Mouse (Mus musculus) gastrocnemius, postnatal 14 days (tissue): ENCODE measurements around the gene Nek6. TPM values are rescaled to one million over a fixed set of nuclear protein-coding genes. Genes with fewer than 3 reads are reported as not detected.

Experiments used
- DNase-seq: peaks from one replicate; pipeline ENCODE4 v3.0.0; 2021; ENCODE audit warnings: mixed read lengths
- intact Hi-C: fragments of 180-260 bp; cut with DNase I; formaldehyde crosslinking; loops from one replicate; pipeline ENCODE4 v1.15.1; 2025; ENCODE audit warnings: low total_unique reads
- total RNA-seq, 2 experiments: library from RNA; stranded (reverse); gene quantifications; 2 replicates each; pipeline ENCODE4 v1.2.3; 2021

Gene Nek6
- total RNA-seq, 2 experiments from 2014 or later: 15.4 to 16.6 TPM

DNA sequence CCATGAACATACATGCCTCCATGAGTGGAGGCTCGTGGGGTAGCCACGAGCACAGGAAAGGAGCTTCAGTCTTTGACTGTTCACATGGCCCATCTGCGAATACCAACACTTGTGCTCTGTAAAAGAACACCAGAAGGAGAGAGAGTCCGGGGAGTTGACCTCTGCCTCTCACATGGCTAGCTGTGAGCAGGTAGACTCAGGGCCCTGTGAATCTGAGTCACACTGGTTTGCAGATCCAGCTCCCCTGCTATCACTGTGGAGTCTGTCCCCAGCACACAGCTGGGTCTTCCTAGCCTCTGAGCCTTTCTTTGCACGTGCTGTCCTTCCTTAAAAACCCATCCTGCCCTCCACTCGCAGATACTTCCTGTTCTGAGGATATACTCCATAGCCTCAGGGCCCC, 22.3 kb downstream of the Nek6 start:
- no peak for DNase-seq
- intact Hi-C loops: no loop called here

DNA sequence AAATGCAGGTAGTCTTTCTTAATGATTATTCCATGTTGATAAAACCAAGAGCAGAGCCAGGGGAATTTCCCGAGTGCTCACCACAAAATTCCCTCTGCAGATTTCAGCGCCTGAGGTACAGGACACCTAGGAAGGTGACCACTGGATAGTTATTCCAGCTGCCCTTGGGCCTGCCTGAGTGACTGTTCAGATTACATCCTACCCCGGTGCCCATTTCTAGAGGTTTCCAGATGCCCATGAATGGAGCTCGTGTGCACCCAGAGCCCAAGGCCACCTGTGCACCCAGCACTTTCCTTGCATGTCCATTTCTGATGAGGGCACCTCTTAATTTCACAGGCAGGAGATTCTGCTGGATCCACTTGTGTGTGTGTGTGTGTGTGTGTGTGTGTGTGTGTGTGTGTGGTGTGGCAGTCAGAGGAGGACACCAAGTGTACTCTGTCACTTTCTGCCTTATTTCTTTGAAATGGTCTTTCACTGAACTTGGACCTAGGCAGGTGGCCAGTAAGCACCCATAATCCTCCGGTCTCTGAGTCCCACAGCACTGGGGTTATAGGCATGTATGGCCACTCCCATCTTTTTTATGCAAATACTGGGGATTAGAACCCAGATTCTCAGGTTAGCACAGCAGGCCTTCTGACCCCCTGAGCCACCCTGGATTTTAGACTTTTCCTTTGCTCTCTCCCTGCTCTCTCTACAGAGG, 22.9 kb downstream of the Nek6 start:
- no peak for DNase-seq
- intact Hi-C loops: no loop called here

DNA sequence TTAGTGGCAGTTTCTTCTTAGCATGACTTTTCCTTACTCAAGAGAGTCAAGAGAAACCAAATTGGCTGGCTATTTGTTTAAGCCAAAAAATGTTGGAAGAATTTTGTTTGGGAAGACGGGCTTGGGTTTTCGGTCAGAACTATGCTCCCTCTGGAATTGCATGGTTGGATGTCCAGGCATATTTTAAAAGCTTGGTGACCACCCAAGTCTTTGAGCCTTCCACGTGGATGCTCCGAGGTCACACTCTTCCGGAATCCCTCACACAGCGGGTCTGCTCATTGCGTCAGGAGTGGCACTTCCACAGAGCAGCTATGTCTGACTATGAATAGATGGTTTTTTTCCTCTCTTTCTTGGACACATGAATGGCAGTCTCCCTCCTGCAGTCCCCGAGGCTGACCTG, 23.6 kb downstream of the Nek6 start:
- intact Hi-C loops: no loop called here
- no peak for DNase-seq

DNA sequence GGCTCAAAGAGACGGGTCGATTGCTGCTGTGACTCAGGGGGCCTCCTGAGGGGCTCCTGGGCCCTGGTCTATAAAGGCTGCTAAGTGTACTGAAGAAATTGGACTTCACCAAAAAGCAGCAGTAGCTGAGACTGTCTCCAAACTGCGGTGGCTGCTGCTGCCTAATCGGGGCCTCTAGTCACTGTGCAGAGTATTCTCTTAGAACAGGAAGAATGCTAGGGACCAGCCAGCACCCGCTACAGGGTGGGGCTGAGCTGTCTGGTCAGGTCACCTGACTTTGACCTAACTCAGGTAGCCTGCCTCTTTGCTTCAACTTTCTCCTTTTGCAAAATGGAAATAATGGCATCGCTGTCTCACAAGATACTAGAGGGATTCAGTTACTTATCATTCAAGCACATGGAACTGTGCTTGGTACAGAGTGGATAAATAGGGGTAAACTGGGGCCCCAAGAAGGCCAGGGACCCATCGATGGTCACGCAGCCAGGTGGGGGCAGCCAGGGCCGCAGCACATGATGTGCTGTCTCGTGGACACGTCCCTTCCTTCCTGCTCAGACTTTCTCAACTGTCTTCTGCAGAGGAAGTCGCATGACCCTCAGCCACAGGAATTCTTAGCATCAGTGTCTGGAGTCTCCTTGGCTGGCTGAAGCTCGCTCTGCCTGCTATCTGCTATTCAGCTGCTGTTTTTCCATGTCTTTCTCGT, 24.2 kb downstream of the Nek6 start:
- no peak for DNase-seq
- intact Hi-C loops: no loop called here

DNA sequence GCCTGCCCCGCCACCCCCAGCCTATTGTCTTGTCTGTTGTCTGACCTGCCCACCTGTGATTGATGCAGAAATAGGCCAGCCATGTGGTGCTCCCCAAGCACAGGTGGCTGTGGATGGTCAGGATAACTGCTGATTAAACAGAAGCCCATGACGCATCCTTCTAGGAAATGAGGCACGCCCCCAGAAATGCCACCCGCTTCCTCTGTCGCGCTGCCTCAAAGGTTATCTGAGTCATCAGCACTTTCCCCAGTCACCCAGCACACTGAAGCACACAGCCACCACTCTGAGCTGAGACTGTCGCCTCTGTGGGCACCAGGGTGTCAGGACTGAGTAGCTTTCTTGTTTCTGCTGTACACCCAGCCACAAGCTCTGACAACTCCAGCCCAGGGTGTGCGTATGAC, 24.9 kb downstream of the Nek6 start:
- no peak for DNase-seq

DNA sequence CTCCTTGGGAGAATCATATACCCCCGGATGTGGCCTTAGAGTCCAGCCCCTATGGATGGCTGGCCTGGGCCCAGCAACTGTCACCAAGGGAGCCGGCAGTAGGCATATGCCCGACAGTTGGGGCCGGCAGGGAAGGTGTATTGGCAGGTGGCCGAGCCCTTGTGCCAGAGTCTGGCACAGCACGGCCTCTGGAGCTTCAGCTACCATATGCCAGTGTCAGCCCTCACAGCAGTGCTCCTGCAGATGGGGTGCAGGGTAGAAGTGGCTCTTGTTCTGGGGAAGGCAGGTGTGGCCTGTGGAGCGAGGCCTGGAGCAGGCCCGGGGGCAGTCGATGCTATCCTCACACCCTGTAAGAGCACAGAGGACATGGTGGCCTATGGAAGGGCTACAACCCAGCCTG, 28.2 kb downstream of the Nek6 start:
- DNase-seq: no peak
- intact Hi-C loops: no loop called here

More for the DNA sequence above, 24.9 kb downstream of the Nek6 start:
- intact Hi-C loops: no loop called here

DNA sequence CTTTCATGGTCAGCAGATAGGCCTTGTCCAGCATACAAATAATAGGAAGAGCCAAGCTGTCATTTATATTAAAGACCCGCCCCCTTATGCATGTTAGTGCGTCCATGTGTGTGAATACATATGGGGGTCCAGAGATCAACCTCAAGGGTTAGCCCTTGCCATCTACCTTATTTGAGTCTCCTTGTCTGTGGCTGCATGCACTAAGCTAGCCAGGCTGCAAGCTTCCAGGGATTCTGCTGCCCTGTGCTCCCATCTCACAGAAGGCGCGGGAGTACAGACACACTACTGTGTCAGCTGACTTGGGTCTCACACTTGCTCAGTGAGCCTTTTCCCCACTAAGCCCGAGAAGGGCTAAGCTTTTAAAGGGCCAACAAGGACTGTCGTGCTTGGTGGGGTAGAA, 29.2 kb downstream of the Nek6 start:
- DNase-seq: no peak
- intact Hi-C loops: no loop called here

DNA sequence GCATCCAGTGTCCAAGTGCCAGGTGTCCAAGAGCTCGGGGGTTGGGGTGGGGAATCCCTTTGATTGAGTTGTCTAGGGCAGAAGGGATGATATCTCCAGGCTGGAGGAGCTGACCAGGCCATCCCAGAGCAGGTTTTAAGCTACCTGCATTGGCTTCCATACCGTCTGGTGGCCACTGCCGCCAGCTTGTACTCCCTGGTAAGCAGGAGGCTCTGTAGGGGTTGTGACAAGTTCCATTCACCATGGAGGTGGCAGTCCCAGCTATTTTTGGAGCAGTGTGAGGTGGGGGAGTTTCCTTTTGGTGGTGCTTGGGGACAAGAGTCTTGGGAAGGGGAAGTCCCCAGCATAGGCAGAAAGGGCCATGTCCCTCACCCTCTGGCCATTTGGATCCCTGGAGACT, 29.7 kb downstream of the Nek6 start:
- no peak for DNase-seq
- intact Hi-C loops: no loop called here

DNA sequence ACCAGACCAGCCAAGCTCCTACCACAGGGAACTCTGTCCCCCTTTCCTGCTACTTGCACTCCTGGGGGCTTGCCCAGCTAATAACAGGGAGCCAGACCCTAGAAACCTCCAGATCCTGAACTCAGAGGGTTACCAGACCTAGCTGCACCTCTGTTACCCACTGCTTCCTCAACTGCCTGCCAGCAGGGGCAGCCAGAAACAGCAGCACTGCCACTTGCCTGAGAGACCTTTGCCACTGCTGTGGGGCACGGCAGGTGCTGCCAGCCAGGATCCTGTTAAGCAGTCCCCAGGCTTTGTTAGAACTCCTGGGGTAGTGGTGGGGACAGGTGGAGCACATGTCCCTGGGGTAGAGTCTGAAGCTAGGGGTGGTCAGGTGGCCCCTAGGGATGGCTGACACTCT, 30.1 kb downstream of the Nek6 start:
- intact Hi-C loops: no loop called here

DNA sequence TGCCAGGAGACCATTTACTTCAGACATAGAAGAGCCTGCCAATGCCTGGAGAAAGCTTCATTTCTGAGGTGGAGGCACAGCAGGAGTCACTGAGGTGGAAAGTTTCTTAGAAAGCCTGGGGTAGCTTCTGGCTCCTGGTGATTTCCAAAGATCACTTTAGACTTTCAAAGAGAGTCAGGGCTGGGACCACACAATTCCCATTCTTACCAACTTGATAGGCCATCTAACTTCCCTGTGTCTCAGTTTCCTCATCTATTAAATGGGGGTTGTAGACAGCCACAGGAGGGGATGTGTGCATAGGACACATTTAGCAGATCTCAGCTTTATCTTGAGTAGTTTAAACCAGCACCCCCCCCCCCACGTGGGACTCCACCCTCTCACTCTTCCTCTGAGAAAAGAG, 30.9 kb downstream of the Nek6 start:
- DNase-seq: no peak
- intact Hi-C loops: no loop called here

More for the DNA sequence above, 30.1 kb downstream of the Nek6 start:
- DNase-seq: no peak

DNA sequence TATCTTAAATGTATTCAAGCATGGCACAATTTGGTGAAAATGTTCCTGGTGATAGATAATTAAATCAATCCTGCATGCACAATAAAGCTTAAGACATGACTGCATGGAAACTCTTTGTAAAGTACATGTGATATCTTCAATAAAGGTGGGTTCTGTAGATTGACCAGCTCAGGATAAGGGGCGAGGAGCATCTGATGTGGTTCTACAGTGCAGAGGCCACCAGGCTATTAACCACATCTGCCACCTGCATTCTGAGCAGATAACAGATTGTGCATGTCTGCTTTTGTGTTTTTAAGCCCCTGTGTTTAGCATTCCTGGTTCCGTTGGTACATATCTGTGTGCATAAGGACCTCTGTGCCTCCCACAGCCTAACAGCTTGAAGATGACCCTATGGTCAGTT, 31.7 kb downstream of the Nek6 start:
- DNase-seq: no peak
- intact Hi-C loops: no loop called here

DNA sequence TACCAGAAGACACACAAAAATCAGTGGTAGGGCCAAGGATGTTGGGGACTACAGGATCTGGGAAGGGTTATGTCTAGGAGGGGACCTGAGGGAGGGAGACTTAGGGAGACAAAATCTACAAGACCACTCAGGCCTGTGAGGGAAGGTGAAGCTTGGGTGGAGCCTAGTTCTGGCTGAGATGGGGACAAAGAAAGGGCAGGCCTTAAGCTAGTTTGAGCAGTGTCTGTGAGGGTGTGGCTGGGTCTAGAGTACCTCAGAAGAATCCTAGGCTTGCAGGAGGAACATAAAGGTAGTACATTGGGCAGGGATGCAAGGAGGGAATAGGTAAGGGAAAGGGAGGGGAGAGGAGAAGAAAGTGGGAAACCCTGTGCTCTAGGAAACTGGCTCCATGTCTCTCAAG, 32.9 kb downstream of the Nek6 start:
- DNase-seq: no peak
- intact Hi-C loops: no loop called here

DNA sequence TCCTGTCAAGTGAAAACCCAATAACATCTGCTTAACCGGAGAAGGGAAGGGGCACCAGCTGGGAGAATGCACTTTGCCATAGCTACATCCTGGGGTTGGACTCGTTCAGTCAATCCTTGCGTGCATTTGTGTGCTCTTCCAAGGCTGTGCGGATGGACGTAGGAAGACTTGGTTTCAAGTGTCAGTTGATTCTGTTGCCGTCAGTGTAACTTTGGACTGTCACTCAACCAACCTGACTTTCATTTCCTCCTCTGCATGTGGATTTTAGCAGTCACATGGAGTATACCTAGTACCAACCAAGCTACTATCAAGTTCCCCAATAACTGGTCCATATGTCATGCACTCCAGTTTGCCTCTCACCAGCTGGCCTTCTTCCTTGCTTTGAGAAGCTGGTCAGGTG, 33.5 kb downstream of the Nek6 start:
- DNase-seq: no peak
- intact Hi-C loops: no loop called here

DNA sequence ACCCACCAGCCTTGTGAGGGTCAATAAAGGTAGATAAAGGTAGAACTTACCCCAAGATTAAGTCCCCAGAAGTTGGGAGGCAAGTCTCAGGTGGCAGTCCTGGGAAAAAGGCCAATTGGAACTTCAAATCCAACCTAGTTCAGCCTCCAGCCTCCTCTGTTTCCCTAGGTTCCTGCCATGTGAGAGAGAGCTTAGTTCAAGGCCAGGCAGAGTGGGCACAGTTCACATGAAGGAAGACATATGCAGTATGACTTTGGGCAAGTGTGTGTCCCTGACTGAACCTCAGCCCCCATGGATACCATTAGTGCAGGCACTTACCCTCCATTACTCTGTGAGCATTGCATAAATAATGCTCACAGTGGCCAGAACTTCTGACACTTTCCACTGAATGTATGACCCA, 34.3 kb downstream of the Nek6 start:
- no peak for DNase-seq
- intact Hi-C loops: no loop called here

DNA sequence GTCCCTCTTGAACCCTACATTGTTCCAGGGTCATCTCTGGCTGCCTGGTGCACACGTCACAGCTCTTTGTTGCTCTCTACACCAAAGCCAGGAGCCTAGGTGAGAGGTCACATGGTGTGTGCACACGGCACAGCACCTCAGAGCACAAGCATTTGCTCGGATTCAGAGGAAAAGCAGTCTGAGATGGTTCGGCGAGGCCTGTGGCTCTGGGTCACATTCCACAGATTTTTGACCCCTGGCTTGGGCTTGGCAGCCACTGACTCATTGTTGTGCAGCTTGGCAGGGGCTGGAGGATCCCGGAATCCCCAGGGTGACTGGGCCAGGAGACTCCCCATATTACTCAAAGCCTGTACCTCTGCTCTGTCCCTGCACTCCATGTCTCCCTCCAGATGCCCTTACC, 34.8 kb downstream of the Nek6 start:
- intact Hi-C loops: no loop called here
- DNase-seq: peak; percentile 67

DNA sequence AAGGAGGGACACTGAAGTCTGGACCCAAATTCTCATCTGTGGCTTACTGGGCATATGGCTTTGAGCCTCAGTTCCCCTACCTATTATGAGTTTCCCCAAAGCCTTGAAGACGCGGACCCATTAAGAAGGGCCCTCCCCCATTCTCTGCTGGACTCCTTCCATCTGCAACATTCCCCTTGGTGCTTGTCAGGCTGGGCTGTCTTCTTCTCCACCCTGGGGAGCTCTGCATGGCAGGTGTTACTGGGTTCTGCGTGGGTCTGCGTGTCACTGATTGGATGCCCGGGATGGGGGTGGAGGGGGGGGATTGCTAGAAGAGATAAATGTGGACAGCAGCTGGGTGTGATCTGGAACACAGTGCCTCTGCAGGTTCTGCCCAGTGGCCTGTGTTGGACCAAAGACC, 35.3 kb downstream of the Nek6 start:
- intact Hi-C loops: no loop called here
- no peak for DNase-seq

DNA sequence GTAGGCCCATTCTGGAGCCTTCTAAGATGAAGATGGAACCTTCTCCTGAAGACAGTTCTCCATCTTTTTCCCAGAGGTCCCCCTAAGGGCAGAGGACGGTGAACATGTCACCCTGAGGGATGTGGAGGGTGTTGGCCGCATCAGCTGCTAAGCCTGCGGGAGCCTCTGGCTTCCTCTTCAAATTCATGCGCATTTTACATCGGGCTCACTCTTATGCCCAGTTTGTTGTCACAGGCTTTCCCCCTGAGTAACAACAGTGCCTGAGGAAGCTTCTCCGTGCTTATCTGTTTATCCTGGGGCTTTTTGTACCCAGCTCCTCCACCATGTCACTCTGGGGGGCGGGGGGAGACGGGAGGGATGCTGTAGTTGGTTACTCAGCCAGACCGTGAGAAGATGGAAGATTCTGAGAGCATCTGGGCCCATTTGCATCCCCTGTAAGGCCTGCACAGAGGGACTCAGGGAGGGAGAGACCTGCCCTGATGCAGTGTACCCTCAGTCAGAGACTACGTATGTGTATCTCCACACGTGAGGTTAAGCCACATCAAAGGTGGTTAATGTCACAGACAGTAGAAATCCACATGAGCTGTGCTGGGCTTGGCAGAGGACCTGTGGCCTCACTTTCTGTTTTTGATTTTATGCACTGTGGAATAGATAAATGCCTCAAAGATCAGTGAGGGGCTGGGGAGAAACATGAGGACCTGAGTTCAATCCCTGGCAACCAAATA, 36.5 kb downstream of the Nek6 start:
- DNase-seq: no peak
- intact Hi-C loops: no loop called here

DNA sequence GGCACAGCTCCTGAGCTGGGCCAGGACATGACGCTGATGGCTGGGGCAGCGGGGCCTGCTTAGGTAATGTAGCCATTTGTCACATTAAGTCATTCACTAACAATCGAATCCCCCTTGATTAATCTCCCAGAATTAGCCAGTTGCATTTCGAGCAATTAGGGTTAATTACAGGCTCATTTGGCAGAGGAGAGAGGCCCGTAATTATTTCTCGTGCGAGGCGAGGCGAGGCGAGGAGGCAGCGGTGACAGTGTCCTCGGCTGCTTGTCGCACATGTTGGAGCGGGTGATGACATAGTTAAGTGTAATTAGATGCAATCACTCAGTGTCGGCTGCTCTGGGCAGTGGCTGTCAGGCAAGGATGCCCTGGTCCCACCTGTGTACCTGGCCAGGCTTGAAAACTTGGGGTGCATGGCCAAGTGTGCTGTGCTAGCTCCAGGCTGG, 40.6 kb downstream of the Nek6 start:
- no peak for DNase-seq
- intact Hi-C loops: no loop called here

DNA sequence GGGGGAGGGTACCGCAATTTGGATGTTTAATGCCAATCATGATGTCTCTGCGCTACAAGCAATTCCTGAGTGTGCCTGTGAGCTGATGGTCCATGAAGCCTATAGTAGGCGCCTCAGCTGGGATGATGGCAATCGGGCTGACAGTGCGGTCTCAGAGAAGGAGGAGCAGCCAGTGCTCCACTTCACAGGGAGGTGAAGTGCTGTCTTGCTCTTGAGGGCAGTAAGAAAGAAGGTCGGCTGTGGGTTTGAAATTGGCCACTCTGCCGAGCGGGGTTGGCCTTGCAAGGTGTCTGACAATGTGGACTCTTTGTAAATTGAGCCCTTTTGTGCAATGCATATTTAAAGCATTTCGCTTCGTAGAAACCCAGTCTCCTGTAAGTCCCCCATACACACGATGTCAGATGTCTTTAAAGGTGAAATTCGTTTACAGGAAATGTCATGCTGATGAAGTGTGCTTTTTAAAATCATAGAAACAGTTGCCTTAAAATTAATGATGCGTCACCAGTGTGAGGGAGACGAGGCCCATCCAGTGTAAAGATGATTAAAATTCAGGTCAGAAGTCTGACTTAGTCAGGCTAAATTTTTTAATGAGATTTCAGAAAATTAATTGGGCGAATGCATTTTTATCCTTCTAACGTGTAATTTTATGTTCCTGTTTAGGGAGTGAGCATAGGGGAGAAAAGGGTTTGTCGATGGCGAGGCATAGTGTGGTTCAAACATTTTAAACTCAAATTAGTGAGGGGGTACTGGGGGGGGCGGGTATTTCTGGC, 43.0 kb downstream of the Nek6 start:
- intact Hi-C loops: no loop called here
- DNase-seq: no peak

DNA sequence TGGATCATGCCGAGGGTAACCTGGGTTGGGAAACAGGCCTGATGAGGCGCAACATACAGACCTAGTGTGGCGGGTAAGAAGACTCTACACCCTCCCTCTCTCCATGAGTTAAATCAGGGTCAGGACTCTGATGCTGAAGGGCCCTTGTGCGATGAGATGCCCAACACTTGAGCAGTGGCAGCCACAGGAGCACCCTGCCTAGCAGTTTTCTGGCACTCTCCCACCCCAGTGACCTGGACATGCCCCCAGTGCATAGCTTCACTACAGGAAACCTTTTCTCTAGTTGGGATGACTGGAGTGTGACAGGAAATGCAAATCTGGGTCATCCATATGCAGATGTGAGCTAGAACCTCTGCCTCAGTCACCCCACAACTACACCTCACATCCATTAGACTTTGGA, 44.2 kb downstream of the Nek6 start:
- intact Hi-C loops: no loop called here
- no peak for DNase-seq
